Mouse (Mus musculus) myocyte (in vitro differentiated cells): ENCODE measurements around the gene Snx29.

ENCODE experiments used
- POLR2A ChIP-seq: IDR thresholded peaks from one replicate; pipeline ENCODE4 v1.6.1; 2011; ENCODE audit warnings: low read depth, mild to moderate bottlenecking, control low read depth, moderate library complexity; ENCODE audit not compliant: insufficient read length
- REST ChIP-seq: IDR thresholded peaks from one replicate; pipeline ENCODE4 v1.6.1; 2011; ENCODE audit warnings: mild to moderate bottlenecking, control low read depth, moderate library complexity; ENCODE audit not compliant: insufficient read depth, insufficient read length

- TF ChIP-seq REST (no peak), POLR2A (no peak)
These were observed 172.2 kb downstream of the Snx29 start for GRCm38 (mm10) chr16:11494895-11495294.
